Mouse (Mus musculus) liver, adult 2 months (tissue): Measurements from ENCODE around the gene Rnls.

ENCODE experiments used
- CTCF ChIP-seq: fragments of 200-500 bp; IDR thresholded peaks from 2 replicates; pipeline ENCODE4 v1.5.1; 2011; ENCODE audit warnings: low read depth, low read length, control low read depth
- POLR2A ChIP-seq: fragments of 200-500 bp; IDR thresholded peaks from 2 replicates; pipeline ENCODE4 v1.6.1; 2011; ENCODE audit warnings: low read length, control low read depth; ENCODE audit not compliant: insufficient read depth; ENCODE audit errors: extremely low read depth

DNA sequence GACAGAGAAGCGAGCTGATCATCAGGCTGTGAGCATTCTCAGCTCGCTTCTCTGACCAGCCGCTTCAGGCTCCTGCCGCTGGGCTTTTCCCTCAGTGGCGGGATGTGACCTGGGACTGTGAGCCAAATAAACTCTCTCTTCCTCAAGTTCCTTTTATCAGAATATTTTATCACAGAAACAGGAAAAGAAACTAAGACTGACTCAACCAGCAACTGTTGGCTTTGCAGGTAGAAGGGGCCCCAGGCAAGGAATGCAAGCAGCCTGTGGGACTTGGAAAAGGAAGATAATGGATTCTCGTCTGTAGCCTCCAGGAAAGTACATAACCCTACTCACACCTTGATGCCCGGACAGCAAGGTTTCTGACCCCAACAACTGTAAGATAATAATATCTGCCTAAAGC is 283.0 kb downstream of the Rnls start:
- TF ChIP-seq CTCF (no peak), POLR2A (no peak)
